Mouse (Mus musculus) ovary, adult 18-20 months (tissue): ENCODE results near the gene Hist1h3a.
"Not testable (repeated sequence)": the region's sequence is repeated elsewhere in the genome, so short reads cannot be mapped to it uniquely, and the experiment has no call there.

Experiments used
- DNase-seq: peaks from one replicate; pipeline ENCODE4 v3.0.0; 2022; ENCODE audit warnings: low spot score, mixed read lengths

The Hist1h3a gene

DNA sequence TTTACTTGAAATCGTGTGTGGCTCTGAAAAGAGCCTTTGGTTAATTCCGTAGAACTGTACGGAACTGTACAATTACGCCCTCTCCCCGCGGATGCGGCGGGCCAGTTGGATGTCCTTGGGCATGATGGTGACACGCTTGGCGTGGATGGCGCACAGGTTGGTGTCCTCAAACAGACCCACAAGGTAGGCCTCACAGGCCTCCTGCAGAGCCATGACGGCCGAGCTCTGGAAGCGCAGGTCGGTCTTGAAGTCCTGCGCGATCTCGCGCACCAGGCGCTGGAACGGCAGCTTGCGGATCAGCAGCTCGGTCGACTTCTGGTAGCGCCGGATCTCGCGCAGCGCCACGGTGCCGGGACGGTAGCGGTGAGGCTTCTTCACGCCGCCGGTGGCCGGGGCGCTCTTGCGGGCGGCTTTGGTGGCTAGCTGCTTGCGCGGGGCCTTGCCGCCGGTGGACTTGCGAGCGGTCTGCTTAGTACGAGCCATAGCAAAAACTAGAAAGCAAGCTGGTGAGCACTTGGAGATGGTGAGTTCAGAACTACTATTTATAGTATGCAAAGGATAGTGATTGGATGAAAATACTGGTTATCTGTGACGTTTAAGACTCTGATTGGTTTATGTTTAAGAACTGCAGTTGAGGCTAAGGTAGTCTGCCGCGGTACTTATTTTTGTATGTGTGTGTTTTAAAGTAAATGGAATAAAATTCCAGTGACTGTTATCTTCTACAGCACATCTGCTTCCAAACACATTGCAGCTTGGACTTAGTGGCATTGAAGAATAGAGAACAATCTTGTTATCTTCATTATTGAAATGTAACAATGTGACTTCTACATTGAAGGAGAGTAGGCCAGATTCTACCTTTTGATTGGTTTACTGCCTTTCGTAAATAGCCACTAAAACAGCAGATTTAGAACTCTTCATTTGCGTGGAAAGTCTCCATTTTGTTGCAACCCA lies at the start of gene Hist1h3a:
Gene Hist1h3a (minus strand): TSS at position 516 of the 951 bp plus-strand sequence.
- peak; percentile 30 for DNase-seq

- DNase-seq = no peak
Observed at GRCm38 (mm10) chr13:23806422-23807052, 44.4 kb upstream of the Hist1h3a start, which contains the start of gene Slc17a2. Gene Slc17a2, plus strand, starts transcription at chr13:23806993.

- DNase-seq = no peak
Observed at GRCm38 (mm10) chr13:23804532-23804931, 42.3 kb upstream of the Hist1h3a start.

DNA sequence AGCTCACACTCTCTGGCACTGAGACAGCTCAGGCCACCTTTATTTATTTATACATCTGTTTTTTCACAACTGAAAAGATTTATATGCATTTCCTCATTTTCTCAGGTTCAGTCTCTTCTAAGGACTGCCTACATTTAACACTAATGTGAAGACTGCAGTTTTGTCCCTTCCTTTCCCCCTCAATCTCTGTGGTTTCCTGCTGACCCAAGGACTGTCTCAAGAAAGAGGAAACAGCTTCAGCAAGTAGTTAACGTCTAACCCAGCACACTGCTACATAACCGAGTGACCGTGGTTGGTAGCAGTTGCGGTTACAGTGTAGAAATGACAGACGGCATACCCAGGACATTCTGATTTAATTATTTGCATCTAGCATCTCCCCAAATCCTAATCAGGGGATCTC lies 37.2 kb upstream of the Hist1h3a start:
- no peak for DNase-seq

DNA sequence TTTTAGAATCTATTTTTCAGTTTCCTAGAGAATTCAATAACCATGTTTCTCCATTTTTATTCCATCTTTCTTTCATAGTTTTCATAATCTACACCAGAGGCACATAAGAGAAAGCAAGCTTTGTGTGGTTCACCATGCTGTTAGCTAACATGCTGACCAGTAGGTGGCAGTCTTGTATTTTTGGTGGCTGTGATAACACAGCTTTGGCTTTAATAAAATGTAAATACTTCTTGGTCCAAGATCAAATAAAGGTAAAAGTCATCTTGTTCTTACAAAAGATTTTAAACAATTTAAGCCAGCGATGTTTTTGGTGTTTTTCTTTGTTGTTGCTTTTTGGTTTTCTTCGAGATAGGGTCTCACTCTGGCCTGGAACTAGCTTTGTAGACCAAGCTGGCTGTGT lies 30.3 kb upstream of the Hist1h3a start:
- DNase-seq = no peak

DNA sequence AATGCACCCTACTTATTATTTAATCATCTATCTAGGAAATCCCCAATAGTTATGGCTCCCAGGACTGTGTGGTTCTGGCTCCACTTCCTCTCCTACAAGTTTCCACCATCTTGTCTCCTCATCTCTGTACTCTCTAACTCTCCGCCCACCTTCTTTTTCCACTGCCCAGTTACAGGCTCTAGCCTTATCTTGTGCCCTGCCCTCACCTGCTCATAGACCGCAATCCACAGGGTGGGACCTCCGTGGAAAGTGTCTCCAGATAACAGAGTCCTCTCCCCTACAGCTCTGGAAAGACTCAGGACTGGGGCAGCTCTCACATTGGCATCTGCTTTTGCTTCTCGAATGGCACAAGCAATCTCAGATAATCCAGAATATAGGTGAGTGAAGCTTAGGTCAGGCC lies 16.8 kb upstream of the Hist1h3a start:
- DNase-seq = no peak

DNA sequence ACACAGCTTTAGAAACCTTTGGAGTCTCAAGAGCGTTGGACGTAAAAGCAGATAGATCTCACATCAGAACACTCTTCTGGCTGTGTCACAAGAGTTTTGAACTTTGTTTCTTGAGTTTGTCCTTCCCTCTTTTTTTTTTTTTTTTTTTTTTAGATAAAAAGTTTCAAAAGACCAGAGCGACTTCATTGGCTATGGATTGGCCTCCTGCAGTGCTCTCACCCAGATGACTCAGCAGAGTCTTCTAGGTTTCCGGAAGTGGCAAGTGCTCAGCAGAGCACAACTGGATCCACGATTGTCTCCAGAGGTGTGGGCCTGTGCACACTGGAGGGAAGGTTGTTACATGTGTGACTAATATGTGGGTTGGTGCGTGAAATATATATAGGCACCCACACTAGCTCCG lies 16.2 kb upstream of the Hist1h3a start:
- DNase-seq = no peak

DNA sequence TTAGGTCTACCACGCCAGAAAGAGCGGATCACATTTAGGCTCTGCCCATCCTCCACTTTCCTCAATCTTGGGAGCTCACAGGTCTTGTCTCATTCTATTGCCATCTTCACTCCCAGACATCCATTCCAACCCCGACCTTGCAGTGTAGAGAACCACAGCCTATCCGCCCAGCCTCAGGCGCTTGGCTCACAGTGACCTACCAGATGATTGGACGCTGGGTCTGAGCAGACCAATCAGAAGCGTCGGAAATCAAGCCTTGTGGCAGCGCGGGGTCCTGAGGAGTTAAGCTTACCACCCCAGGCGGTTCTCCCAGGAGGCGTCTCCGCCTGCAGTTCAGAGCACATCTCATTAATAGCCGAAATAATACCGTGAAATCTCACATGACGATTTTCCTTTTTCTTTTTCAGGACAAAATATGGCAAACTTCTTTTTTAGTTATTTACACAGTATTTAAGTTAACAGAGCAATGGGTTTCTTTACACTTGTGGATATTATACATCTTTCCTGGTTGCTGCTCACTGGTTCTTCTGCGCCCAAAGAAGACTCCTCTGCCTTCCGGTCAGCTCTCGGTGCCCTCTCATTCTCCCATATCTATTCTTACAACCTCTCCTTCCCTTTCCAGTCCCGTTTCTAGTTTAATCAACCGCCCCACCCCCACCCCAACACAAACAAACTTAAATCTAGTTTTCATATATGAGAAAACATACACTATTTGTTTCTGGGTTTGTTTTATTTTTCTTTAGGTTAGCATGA lies 10.6 kb upstream of the Hist1h3a start:
- peak; percentile 44 for DNase-seq

DNA sequence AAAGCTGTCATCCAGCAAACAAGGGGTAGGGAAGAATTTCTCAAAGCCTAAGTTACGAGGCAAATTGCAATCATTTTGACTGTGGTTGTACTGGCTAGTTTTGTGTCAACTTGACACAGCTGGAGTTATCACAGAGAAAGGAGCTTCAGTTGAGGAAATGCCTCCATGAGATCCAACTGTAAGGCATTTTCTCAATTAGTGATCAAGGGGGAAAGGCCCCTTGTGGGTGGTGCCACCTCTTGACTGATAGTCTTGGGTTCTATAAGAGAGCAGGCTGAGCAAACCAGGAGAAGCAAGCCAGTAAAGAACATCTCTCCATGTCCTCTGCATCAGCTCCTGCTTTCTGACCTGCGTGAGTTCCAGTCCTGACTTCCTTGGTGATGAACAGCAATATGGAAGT lies 7.4 kb upstream of the Hist1h3a start, which contains the start of gene Trim38:
Gene Trim38 (plus strand): TSS at position 301 of the 400 bp plus-strand sequence.
- not testable (repeated sequence) for DNase-seq

GRCm38 (mm10) chr13:23768834-23769397 lies 6.7 kb upstream of the Hist1h3a start:
- no peak for DNase-seq

- no peak for DNase-seq
Observed at GRCm38 (mm10) chr13:23766772-23767171, 4.6 kb upstream of the Hist1h3a start.

DNA sequence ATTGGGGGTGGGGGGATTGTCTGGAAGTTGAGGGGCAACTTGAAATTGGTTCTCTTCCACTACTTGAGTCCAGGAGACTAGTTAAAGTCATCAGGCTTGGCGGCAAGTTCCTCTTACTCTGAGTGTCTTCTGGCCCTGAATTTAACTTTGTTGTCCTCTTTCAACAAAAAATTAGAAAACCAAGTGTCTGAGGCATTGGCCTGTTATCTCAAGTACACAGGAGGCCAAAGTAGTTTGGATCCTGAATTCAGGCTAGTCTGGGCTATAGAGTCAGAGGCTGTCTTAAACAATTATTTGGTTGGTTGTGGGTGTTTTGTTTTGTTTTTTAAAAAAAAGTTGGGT lies 3.0 kb upstream of the Hist1h3a start:
- no peak for DNase-seq

- DNase-seq = no peak
Observed at GRCm38 (mm10) chr13:23764324-23765171, 2.4 kb upstream of the Hist1h3a start.

DNA sequence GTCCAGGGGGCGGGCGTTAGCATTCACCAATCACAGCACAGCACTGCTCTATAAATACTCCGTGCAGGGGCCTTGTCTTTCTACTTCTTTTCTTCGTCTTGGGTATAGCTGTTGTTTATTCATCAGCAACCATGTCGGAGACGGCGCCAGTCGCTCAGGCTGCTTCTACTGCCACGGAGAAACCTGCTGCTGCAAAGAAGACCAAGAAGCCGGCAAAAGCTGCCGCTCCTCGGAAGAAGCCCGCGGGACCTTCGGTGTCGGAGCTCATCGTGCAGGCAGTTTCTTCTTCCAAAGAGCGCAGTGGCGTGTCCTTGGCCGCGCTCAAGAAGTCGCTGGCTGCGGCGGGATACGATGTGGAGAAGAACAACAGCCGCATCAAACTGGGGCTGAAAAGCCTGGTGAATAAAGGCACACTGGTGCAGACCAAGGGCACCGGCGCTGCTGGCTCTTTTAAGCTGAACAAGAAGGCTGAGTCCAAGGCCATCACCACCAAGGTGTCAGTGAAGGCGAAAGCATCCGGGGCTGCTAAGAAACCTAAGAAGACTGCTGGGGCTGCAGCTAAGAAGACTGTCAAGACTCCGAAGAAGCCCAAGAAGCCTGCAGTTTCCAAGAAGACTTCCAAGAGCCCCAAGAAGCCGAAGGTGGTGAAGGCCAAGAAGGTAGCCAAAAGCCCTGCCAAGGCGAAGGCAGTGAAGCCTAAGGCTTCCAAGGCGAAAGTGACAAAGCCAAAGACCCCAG lies 1.6 kb upstream of the Hist1h3a start, which contains the start of gene Hist1h1a:
Gene Hist1h1a (plus strand): TSS at position 81 of the 738 bp plus-strand sequence.
- DNase-seq = peak; percentile 77

DNA sequence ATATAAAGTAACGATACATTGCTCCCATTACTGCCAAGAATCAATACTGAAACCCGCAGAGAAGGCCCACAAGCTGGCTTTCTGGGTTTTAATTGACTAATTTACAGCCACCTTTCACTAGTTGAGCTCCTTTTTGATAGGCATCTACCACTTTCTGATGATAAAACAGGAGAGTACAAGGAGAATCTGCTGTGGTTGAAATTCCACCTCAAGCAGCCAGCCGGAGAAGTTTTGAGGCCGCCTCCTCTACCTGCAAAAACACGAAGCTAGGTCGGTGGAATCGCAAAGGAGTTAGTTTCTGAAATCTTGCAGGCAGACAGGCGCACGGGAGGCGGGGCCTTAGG lies 1.0 kb upstream of the Hist1h3a start:
- no peak for DNase-seq

DNA sequence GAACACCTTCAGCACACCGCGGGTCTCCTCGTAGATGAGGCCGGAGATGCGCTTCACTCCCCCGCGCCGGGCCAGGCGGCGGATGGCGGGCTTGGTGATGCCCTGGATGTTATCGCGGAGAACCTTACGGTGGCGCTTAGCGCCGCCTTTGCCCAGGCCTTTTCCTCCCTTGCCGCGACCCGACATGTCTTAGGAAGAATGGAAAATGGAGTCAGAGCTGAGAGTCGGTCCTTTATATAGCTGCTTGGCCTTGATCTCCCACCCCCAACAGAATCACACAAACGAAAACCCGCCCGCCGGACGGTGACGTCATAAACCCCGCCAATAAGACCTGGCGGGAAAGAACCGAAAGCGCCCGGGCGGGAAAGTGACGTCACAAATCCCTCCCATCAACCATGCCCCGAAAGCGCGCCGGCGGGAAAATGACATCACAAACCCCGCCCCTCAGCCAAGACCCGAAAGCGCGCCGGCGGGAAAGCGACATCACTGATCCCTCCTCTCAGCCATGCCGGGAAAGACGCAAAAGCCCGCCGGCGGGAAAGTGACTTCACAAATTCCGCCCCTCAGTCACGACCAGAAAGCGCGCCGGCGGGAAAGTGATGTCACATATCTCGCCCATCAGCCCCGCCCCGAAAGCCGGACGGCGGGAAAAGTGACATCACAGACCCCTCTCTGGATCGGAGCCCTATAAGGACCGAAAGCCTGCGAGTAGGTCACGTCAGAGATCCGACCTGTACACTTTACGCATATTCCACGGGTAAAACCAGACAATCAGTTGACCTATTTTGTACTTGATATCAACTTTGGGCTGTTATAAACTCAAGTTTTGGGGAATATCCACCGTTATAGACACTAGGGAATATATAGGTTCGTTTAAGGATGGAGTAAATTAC lies 968 bp downstream of the Hist1h3a start, which contains the start of gene Hist1h4a:
Gene Hist1h4a (minus strand): TSS at position 259 of the 893 bp plus-strand sequence.
- peak; percentile 95 for DNase-seq

- DNase-seq = no peak
Observed at GRCm38 (mm10) chr13:23760240-23760971, 1.8 kb downstream of the Hist1h3a start.

DNA sequence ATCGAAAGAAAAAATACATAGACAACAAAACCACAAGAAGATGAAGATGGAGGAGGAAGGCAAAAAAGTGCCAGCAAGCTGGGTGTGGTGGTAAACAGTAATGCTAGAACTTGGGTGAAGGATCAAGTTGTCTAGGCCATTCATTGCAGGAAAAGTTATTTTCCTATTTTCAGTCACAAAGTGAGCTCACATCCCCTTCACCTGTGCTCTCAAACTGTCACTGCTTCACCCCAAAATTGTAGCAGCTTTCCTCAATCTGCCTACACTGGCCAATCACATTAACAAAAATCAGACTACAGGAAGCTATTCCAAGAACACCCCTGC lies 2.3 kb downstream of the Hist1h3a start:
- DNase-seq = no peak
